Mouse (Mus musculus) MEL (cell line): ENCODE measurements around the gene Cul5. TPM values are rescaled to one million over a fixed set of nuclear protein-coding genes. Genes with fewer than 3 reads are reported as not detected.

Experiments
- DNase-seq: peaks from one replicate; pipeline ENCODE4 v3.0.0; 2011; ENCODE audit warnings: low read depth, low spot score
- H3K27ac ChIP-seq: 2 replicates; pipeline ENCODE4 v1.5.1; 2012; ENCODE audit warnings: low read depth, mild to moderate bottlenecking, control low read depth, low read length, moderate library complexity; ENCODE audit not compliant: control insufficient read depth
- H3K27me3 ChIP-seq, 2 experiments: fragments of 150-350 bp in 1 of 2; sonication (generic) in 1 of 2; 2 replicates each; pipeline ENCODE4 v1.6.1; 2012; ENCODE audit warnings: low read length in 2 of 2, mild to moderate bottlenecking in 2 of 2, improper control_type of control experiment in 1 of 2, moderate library complexity in 1 of 2; ENCODE audit not compliant: insufficient read depth in 2 of 2, control insufficient read depth in 1 of 2
- H3K36me3 ChIP-seq, 2 experiments: 2 replicates each; pipeline ENCODE4 v1.6.1; 2012 to 2014; ENCODE audit warnings: low read length in 2 of 2, improper control_type of control experiment in 1 of 2, inconsistent platforms in 1 of 2, mild to moderate bottlenecking in 1 of 2; ENCODE audit not compliant: insufficient read depth in 2 of 2, control insufficient read depth in 1 of 2
- H3K4me1 ChIP-seq, 2 experiments: fragments of 150-350 bp in 1 of 2; sonication (generic) in 1 of 2; 2 replicates each; pipeline ENCODE4 v1.6.1; 2012; ENCODE audit warnings: low read length in 2 of 2, improper control_type of control experiment in 1 of 2, mild to moderate bottlenecking in 1 of 2; ENCODE audit not compliant: insufficient read depth in 2 of 2, control insufficient read depth in 1 of 2
- H3K4me3 ChIP-seq, 2 experiments: fragments of 150-350 bp in 1 of 2; sonication (generic) in 1 of 2; 2 replicates each; pipeline ENCODE4 v1.5.1; 2012; ENCODE audit warnings: low read depth in 2 of 2, low read length in 2 of 2, mild to moderate bottlenecking in 2 of 2, moderate library complexity in 2 of 2, control low read depth in 1 of 2, improper control_type of control experiment in 1 of 2; ENCODE audit not compliant: control insufficient read depth in 1 of 2, insufficient read depth in 1 of 2
- H3K79me2 ChIP-seq: 2 replicates; pipeline ENCODE4 v1.6.1; 2012; ENCODE audit warnings: mild to moderate bottlenecking, low read length, moderate library complexity; ENCODE audit not compliant: control insufficient read depth, poor library complexity, insufficient read depth
- H3K9ac ChIP-seq: 2 replicates; pipeline ENCODE4 v1.6.1; 2012; ENCODE audit warnings: low read depth, mild to moderate bottlenecking, control low read depth, low read length, moderate library complexity; ENCODE audit not compliant: control insufficient read depth, poor library complexity, severe bottlenecking
- H3K9me3 ChIP-seq: fragments of 150-350 bp; sonication (generic); replicated peaks from 2 replicates; pipeline ENCODE4 v1.6.1; 2012; ENCODE audit warnings: mild to moderate bottlenecking, low read length, improper control_type of control experiment, moderate library complexity; ENCODE audit not compliant: insufficient read depth
- BHLHE40 ChIP-seq: IDR thresholded peaks from 2 replicates; pipeline ENCODE4 v1.6.1; 2012; ENCODE audit warnings: low read depth, mild to moderate bottlenecking, inconsistent platforms, low read length, improper control_type of control experiment, borderline replicate concordance
- CHD1 ChIP-seq: IDR thresholded peaks from 2 replicates; pipeline ENCODE4 v1.6.1; 2012; ENCODE audit warnings: low read depth, mild to moderate bottlenecking, inconsistent platforms, low read length, improper control_type of control experiment
- CHD2 ChIP-seq: IDR thresholded peaks from 2 replicates; pipeline ENCODE4 v1.6.1; 2011; ENCODE audit warnings: low read length, improper control_type of control experiment
- CTCF ChIP-seq, 3 experiments: IDR thresholded peaks in 2 of 3; conservative IDR thresholded peaks in 1 of 3; 2 replicates each; pipeline ENCODE4 v1.5.1; 2011 to 2012; ENCODE audit warnings: low read length in 3 of 3, low read depth in 2 of 3, mild to moderate bottlenecking in 2 of 3, improper control_type of control experiment in 1 of 3, inconsistent platforms in 1 of 3, mixed read lengths in 1 of 3, moderate library complexity in 1 of 3; ENCODE audit not compliant: control insufficient read depth in 1 of 3, insufficient read depth in 1 of 3, poor library complexity in 1 of 3, severe bottlenecking in 1 of 3
- ETS1 ChIP-seq: IDR thresholded peaks from 2 replicates; pipeline ENCODE4 v1.6.1; 2012; ENCODE audit warnings: low read depth, mild to moderate bottlenecking, inconsistent platforms, low read length, improper control_type of control experiment, moderate library complexity
- GATA1 ChIP-seq: IDR thresholded peaks from 2 replicates; pipeline ENCODE4 v1.6.1; 2011; ENCODE audit warnings: low read depth, low read length, improper control_type of control experiment
- MAFK ChIP-seq: IDR thresholded peaks from 2 replicates; pipeline ENCODE4 v1.6.1; 2011; ENCODE audit warnings: low read depth, mild to moderate bottlenecking, low read length, improper control_type of control experiment, borderline replicate concordance
- MAX ChIP-seq: IDR thresholded peaks from 2 replicates; pipeline ENCODE4 v1.6.1; 2011; ENCODE audit warnings: low read length, improper control_type of control experiment
- MXI1 ChIP-seq: IDR thresholded peaks from 2 replicates; pipeline ENCODE4 v1.6.1; 2011; ENCODE audit warnings: mild to moderate bottlenecking, low read depth, low read length, improper control_type of control experiment
- MYC ChIP-seq: IDR thresholded peaks from 2 replicates; pipeline ENCODE4 v1.6.1; 2011; ENCODE audit warnings: low read depth, mild to moderate bottlenecking, low read length, improper control_type of control experiment, moderate library complexity
- NELFE ChIP-seq: IDR thresholded peaks from 2 replicates; pipeline ENCODE4 v1.6.1; 2011; ENCODE audit warnings: low read depth, low read length, improper control_type of control experiment
- POLR2A ChIP-seq, 2 experiments: IDR thresholded peaks; 2 replicates each; pipeline ENCODE4 v1.6.1; 2011 to 2012; ENCODE audit warnings: low read length in 2 of 2, mild to moderate bottlenecking in 2 of 2, control low read depth in 1 of 2, improper control_type of control experiment in 1 of 2, low read depth in 1 of 2, moderate library complexity in 1 of 2; ENCODE audit not compliant: control insufficient read depth in 1 of 2, insufficient read depth in 1 of 2, poor library complexity in 1 of 2
- POLR2AphosphoS5 ChIP-seq: IDR thresholded peaks from 2 replicates; pipeline ENCODE4 v1.6.1; 2012; ENCODE audit warnings: low read depth, borderline replicate concordance, mild to moderate bottlenecking, inconsistent platforms, low read length, moderate library complexity, mixed read lengths
- RCOR1 ChIP-seq: IDR thresholded peaks from 2 replicates; pipeline ENCODE4 v1.6.1; 2012; ENCODE audit warnings: low read depth, mild to moderate bottlenecking, inconsistent platforms, low read length, improper control_type of control experiment
- SIN3A ChIP-seq: IDR thresholded peaks from 2 replicates; pipeline ENCODE4 v1.6.1; 2012; ENCODE audit warnings: low read length, improper control_type of control experiment, inconsistent platforms
- SMC3 ChIP-seq: IDR thresholded peaks from 2 replicates; pipeline ENCODE4 v1.6.1; 2011; ENCODE audit warnings: low read depth, low read length, improper control_type of control experiment
- TBP ChIP-seq: IDR thresholded peaks from 2 replicates; pipeline ENCODE4 v1.8.0; 2011; ENCODE audit warnings: low read depth, low read length, improper control_type of control experiment
- TCF12 ChIP-seq: IDR thresholded peaks from 2 replicates; pipeline ENCODE4 v1.6.1; 2014; ENCODE audit warnings: low read depth, mild to moderate bottlenecking, inconsistent platforms, low read length, improper control_type of control experiment, moderate library complexity
- UBTF ChIP-seq: IDR thresholded peaks from 2 replicates; pipeline ENCODE4 v1.6.1; 2012; ENCODE audit warnings: low read depth, mild to moderate bottlenecking, inconsistent platforms, low read length, improper control_type of control experiment, moderate library complexity, borderline replicate concordance; ENCODE audit not compliant: insufficient read depth
- polyA plus RNA-seq, 2 experiments: library from polyadenylated mRNA; stranded (reverse) in 1 of 2; unstranded in 1 of 2; fragments of >175 nt in 1 of 2; fragments of >200 nt in 1 of 2; gene quantifications; 2 replicates each; pipeline versions ENCODE4 v1.2.1 to v1.2.4; 2012; ENCODE audit warnings: low replicate concordance in 2 of 2, low read depth in 1 of 2; ENCODE audit not compliant: insufficient read length in 2 of 2, insufficient read depth in 1 of 2, missing spikeins in 1 of 2
- total RNA-seq: library from RNA; depleted of rRNA; stranded (reverse); fragments of 300-350 nt; gene quantifications from 2 replicates; pipeline ENCODE4 v1.2.3, GENCODE M21; 2012; rRNA removed

Cul5 gene
- total RNA-seq = 30.7 and 30.8 TPM in 2 replicates
- polyA plus RNA-seq = 10 to 100 TPM; 24.5 to 32.0 TPM

DNA sequence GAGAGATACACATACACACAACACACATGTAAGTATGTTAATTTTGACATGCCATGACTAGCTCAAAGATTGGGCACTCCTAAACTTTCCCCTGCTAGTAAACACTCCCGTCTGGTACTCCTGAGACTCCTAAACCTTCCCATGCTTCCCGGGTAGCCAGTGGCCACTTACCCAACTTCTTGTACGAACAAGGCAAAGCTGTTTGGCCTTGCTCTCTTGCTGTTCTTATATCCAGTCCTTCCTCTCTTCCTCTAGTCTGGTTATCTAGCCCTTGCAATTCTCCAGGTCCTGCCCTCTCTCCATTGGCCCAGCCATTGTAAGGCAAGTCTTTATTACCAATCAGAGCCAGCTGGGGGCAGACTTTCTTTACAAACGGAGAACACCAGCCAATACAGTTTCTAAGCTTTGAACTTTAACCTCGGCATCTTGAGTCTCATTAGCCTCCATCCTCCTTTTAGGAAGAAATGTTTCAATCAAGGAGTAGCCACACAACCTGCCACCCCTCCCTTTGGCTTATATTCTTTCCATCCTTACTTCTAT is at the start of gene Cul5:
Cul5 (minus strand) TSS at position 335 of the 540 bp plus-strand sequence.
- Histone ChIP-seq H3K27ac (peak within 1 kb of the TSS; percentile 28; the same call in 1 of the 2 replicates), H3K36me3 (peaks cover 0 to 28% of the 10 kb centered on the region in 2 experiments; a peak in 2 of 4 replicates), H3K27me3 (no peaks in the 10 kb centered on the region; a peak in 1 of 4 replicates), H3K4me1 (peaks cover 6 to 11% of the 10 kb centered on the region in 2 experiments; a peak in 2 of 4 replicates), H3K4me3 (peak within 1 kb of the TSS; percentile 36 to 41), H3K9me3 (no peaks in the 10 kb centered on the region), H3K9ac (peak within 1 kb of the TSS; percentile 51), H3K79me2 (peaks cover 22% of the 10 kb centered on the region)
- DNase-seq = peak; percentile 89
- TF ChIP-seq POLR2A (IDR thresholded peaks at IDR 0.05; ENCODE audit: control insufficient read depth in 1 of 2, insufficient read depth in 1 of 2, low read depth in 1 of 2, low read length in 2 of 2, poor library complexity in 1 of 2) (peak in 1 of 2 experiments; percentile 61; a peak in 2 of 4 replicates), TCF12 (0 out of 2 replicates have a peak, but pooled peaks have one; percentile 25), CHD2 (peak; percentile 22; the same call in 1 of the 2 replicates), POLR2AphosphoS5 (no peak), SMC3 (peak; percentile 21; the same call in 1 of the 2 replicates), GATA1 (peak; percentile 48), MAX (no peak), CTCF (IDR thresholded peaks at IDR 0.05 in 2 of 3, conservative IDR thresholded peaks at IDR 0.05 in 1 of 3; ENCODE audit: control insufficient read depth in 1 of 3, insufficient read depth in 1 of 3, low read depth in 2 of 3, low read length in 3 of 3, poor library complexity in 1 of 3, severe bottlenecking in 1 of 3) (peak in 1 of 3 experiments; percentile 51; a peak in 2 of 6 replicates)

DNA sequence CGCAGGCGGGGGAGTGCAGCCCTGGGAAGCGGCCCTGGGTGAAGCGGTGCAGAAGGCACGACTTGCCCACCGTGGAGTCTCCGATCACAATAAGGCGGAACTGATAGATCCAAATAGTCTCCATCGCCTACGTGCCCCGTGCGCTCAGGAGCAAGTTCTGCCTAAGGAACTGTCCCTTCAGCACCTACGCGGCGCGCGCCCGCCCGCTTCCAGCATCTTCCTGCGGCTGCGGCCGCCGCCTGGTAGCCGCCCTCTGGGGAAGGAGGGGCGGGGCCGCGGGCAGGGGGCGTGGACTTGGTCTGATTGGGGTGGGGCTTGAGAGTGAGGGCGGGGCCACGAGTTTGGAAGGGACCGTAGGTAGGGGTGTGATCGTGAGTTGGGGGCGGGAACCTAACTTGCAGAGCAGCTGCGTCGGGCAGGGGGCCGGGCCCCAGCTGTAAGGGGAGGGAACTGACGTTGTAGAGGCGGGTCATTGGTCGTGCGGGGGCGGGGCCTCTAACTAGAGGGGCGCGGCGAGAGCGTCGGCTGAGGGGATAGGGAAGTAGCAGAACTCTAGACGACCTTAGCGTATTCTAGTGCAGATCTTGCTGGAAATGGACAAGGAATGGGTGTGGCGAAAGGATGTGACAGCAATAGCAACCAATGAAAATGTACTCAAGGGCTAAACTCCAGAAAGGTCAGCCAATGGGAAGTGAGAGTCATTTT is 36.3 kb upstream of the Cul5 start, which contains the start of gene Rab39:
Rab39 (minus strand) TSS at position 241 of the 705 bp plus-strand sequence.
- peak within 1 kb of the TSS; percentile 28 to 60 for H3K4me3 ChIP-seq
- DNase-seq = peak; percentile 95
- H3K27me3 ChIP-seq = no peaks in the 10 kb centered on the region
- no peaks in the 10 kb centered on the region for H3K79me2 ChIP-seq
- H3K4me1 ChIP-seq = no peaks in the 10 kb centered on the region
- no peaks in the 10 kb centered on the region for H3K36me3 ChIP-seq
- no peak within 1 kb of the TSS for H3K27ac ChIP-seq
- H3K9ac ChIP-seq = 0 out of 2 replicates have a peak within 1 kb of the TSS, but pooled peaks have one; percentile 7
- TF ChIP-seq CHD1 (no peak), MAX (peak; percentile 19; the same call in 1 of the 2 replicates), MAFK (no peak), ETS1 (no peak), RCOR1 (no peak), SIN3A (peak; percentile 93), UBTF (0 out of 2 replicates have a peak, but pooled peaks have one; percentile 74), NELFE (no peak), POLR2AphosphoS5 (no peak), BHLHE40 (no peak), MYC (no peak), MXI1 (peak; percentile 94), TBP (no peak)
- H3K9me3 ChIP-seq = no peaks in the 10 kb centered on the region
